Mouse (Mus musculus) A20 (cell line): ENCODE data around the gene Sgcg.

ENCODE experiments used
- DNase-seq: peaks from one replicate; pipeline ENCODE4 v3.0.0-alpha.2; 2011; ENCODE audit warnings: low read depth, low spot score

The Sgcg gene

GRCm38 (mm10) chr14:61235846-61236474 is 22.3 kb downstream of the Sgcg start:
- DNase-seq: no peak

GRCm38 (mm10) chr14:61232016-61232568 is 26.2 kb downstream of the Sgcg start:
- no peak for DNase-seq

GRCm38 (mm10) chr14:61230179-61230578 is 28.1 kb downstream of the Sgcg start:
- DNase-seq: no peak

- DNase-seq: no peak
These were observed 28.5 kb downstream of the Sgcg start for GRCm38 (mm10) chr14:61229763-61230162.

GRCm38 (mm10) chr14:61226151-61226550 is 32.1 kb downstream of the Sgcg start:
- DNase-seq: peak; percentile 21

- DNase-seq: no peak
These were observed 33.8 kb downstream of the Sgcg start for GRCm38 (mm10) chr14:61224387-61225077.

GRCm38 (mm10) chr14:61223740-61224139 is 34.5 kb downstream of the Sgcg start:
- peak; percentile 11 for DNase-seq

- no peak for DNase-seq
These were observed 35.8 kb downstream of the Sgcg start for GRCm38 (mm10) chr14:61222506-61222905.

GRCm38 (mm10) chr14:61221166-61221565 is 37.1 kb downstream of the Sgcg start:
- no peak for DNase-seq

- no peak for DNase-seq
These were observed 46.5 kb downstream of the Sgcg start for GRCm38 (mm10) chr14:61211754-61212153.

GRCm38 (mm10) chr14:61210111-61210510 is 48.2 kb downstream of the Sgcg start:
- no peak for DNase-seq

- DNase-seq: no peak
These were observed 63.9 kb downstream of the Sgcg start for GRCm38 (mm10) chr14:61194416-61194815.

GRCm38 (mm10) chr14:61192326-61192725 is 66.0 kb downstream of the Sgcg start:
- no peak for DNase-seq

GRCm38 (mm10) chr14:61191904-61192303 is 66.4 kb downstream of the Sgcg start:
- DNase-seq: no peak

GRCm38 (mm10) chr14:61173229-61173628 is 85.1 kb downstream of the Sgcg start:
- peak; percentile 89 for DNase-seq

GRCm38 (mm10) chr14:61172548-61173158 is 85.6 kb downstream of the Sgcg start:
- peak; percentile 100 for DNase-seq

GRCm38 (mm10) chr14:61171261-61171970 is 86.9 kb downstream of the Sgcg start:
- no peak for DNase-seq
